Mouse (Mus musculus) intestine, embryonic 16.5 days (tissue): ENCODE data around the gene Tmem203. TPM values are rescaled to one million over a fixed set of nuclear protein-coding genes. Genes with fewer than 3 reads are reported as not detected.
"Not testable (repeated sequence)": the region's sequence is repeated elsewhere in the genome, so short reads cannot be mapped to it uniquely, and the experiment has no call there.

Experiments used
- ATAC-seq: fragments of 200-750 bp; cut with Nextera tagmentation; 2 replicates; pipeline ENCODE4 v1.8.0; 2017; ENCODE audit warnings: moderate TSS enrichment, moderate library complexity
- H3K27ac ChIP-seq: fragments of 300-500 bp; sonication (generic); 2 replicates; pipeline ENCODE4 v1.5.1; 2014; ENCODE audit warnings: mild to moderate bottlenecking, low read length
- H3K27me3 ChIP-seq: fragments of 300-500 bp; sonication (generic); replicated peaks from 2 replicates; pipeline ENCODE4 v1.6.1; 2014; ENCODE audit warnings: low read length, control low read depth, mixed read lengths; ENCODE audit not compliant: control insufficient read depth, insufficient read depth
- H3K36me3 ChIP-seq: fragments of 300-500 bp; sonication (generic); 2 replicates; pipeline ENCODE4 v1.6.1; 2014; ENCODE audit warnings: low read length, control low read depth; ENCODE audit not compliant: control insufficient read depth, insufficient read depth
- H3K4me1 ChIP-seq: fragments of 300-500 bp; sonication (generic); 2 replicates; pipeline ENCODE4 v1.6.1; 2014; ENCODE audit warnings: low read length, control low read depth, mixed read lengths; ENCODE audit not compliant: control insufficient read depth, insufficient read depth
- H3K4me2 ChIP-seq: fragments of 300-500 bp; sonication (generic); 2 replicates; pipeline ENCODE4 v1.6.1; 2014; ENCODE audit warnings: low read depth, low read length, control low read depth
- H3K4me3 ChIP-seq: fragments of 300-500 bp; sonication (generic); 2 replicates; pipeline ENCODE4 v1.5.1; 2014; ENCODE audit warnings: mild to moderate bottlenecking, low read length
- H3K9ac ChIP-seq: fragments of 300-500 bp; sonication (generic); 2 replicates; pipeline ENCODE4 v1.6.1; 2014; ENCODE audit warnings: low read depth, low read length
- H3K9me3 ChIP-seq: fragments of 300-500 bp; sonication (generic); 2 replicates; pipeline ENCODE4 v1.6.1; 2016; ENCODE audit warnings: low read length, control low read depth; ENCODE audit not compliant: control insufficient read depth
- WGBS: fragments of 180-500 bp; shearing (Covaris S2); extraction: QIAGEN DNeasy Blood & Tissue Kit; methylation state at CpG from one replicate; pipeline ENCODE4 v1.1.7; 2014; 5-methylcytosine and 5-hydroxymethylcytosine counted together
- polyA plus RNA-seq: library from polyadenylated mRNA; unstranded; fragments of >200 nt; fragmentation: Nextera tagmentation; extraction: Ambion mirVana; gene quantifications from 2 replicates; pipeline ENCODE4 v1.2.1, GENCODE M21; 2015

Gene Tmem203
- polyA plus RNA-seq, 1 experiment from 2014 or later, result 23.1 TPM

GRCm38 (mm10) chr2:25252331-25252730, 2.9 kb upstream of the Tmem203 start:
- ATAC-seq, result no peak
- Histone ChIP-seq H3K36me3 (peaks cover 8% of the 10 kb centered on the region; the same call in 1 of the 2 replicates), H3K9ac (no peak overlapping the region), H3K9me3 (no peaks in the 10 kb centered on the region), H3K4me3 (no peak overlapping the region), H3K4me1 (peaks cover 14% of the 10 kb centered on the region), H3K27me3 (no peaks in the 10 kb centered on the region), H3K27ac (no peak overlapping the region), H3K4me2 (no peak overlapping the region)
- 82% methylated on average over 1 of the region's 1 CpGs for WGBS

DNA sequence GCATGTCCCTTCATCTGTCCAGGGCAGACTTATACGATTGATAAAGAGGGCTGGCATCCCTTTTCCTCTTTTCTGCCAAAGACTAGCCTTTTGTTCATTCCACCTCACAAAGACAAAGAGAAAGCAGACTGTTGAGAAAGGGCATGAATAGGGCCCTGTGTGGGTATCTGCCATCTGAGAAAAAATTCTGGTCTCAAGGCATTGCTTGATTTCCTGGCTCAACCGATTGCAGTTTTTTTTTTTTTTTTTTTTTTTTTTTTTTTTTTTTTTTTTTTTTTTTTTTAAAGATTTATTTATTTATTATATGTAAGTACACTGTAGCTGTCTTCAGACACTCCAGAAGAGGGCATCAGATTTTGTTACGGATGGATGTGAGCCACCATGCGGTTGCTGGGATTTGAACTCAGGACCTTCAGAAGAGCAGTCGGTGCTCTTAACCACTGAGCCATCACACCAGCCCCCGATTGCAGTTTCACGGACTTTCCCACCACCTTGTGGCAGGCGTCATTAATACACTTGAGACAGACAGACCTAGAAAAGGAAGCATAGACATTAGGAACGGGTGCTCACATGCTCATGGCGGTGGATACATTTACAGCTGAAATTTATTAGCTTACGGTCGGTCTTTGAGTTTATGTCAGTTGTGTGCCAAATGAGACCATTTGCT, 1.3 kb downstream of the Tmem203 start:
- H3K27me3 ChIP-seq, H3K27ac ChIP-seq, H3K9me3 ChIP-seq, H3K36me3 ChIP-seq, ATAC-seq: not testable (repeated sequence)
- peaks cover 14% of the 10 kb centered on the region for H3K4me1 ChIP-seq
- 54% methylated on average over 10 of the region's 12 CpGs for WGBS
- peak overlapping the region; percentile 95 for H3K9ac ChIP-seq
- H3K4me3 ChIP-seq, result peak overlapping the region; percentile 100
- peak overlapping the region; percentile 97 for H3K4me2 ChIP-seq

DNA sequence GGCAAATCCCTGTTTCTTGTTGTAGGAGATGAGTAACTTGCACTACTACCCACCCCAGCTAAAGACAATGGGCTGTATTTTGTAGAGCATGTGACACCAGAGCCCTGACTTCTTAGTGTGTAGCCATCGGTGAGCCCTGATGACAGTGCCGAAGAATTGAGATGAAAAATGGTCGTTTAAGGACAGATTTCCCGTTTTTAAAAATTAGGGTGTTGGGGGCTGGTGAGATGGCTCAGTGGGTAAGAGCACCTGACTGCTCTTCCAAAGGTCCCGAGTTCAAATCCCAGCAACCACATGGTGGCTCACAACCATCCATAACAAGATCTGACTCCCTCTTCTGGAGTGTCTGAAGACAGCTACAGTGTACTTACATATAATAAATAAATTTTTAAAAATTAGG, 2.0 kb downstream of the Tmem203 start:
- H3K4me3 ChIP-seq, ATAC-seq, H3K27me3 ChIP-seq, H3K4me2 ChIP-seq, H3K9me3 ChIP-seq, H3K9ac ChIP-seq, H3K36me3 ChIP-seq, H3K27ac ChIP-seq: not testable (repeated sequence)
- WGBS, result 85% methylated on average over 5 of the region's 5 CpGs
- peaks cover 14% of the 10 kb centered on the region for H3K4me1 ChIP-seq

DNA sequence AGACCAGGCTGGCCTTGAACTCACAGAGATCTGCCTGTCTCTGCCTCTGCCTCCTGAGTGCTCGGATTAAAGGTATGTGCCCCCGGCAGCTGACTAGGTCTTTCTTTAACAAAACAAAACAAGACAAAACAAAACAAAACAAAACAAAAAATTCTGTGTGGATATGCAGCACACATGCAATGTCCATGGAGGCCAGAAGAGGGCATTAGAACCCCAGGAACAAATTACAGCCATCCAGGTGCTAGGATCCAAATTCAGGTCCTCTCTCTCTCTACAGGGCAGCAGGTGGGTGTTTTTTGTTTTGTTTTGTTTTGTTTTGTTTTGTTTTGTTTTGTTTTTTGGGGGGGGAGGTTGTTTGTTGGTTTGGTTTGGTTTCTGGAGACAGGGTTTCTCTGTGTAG, 3.6 kb downstream of the Tmem203 start:
- no peak for ATAC-seq
- 66% methylated on average over 2 of the region's 2 CpGs for WGBS

GRCm38 (mm10) chr2:25261870-25262269, 6.6 kb downstream of the Tmem203 start:
- H3K4me3 ChIP-seq, result peak overlapping the region; percentile 93
- H3K9ac ChIP-seq, result peak overlapping the region; percentile 65
- H3K27me3 ChIP-seq, result peaks cover 5% of the 10 kb centered on the region; the same call in 1 of the 2 replicates
- peaks cover 30% of the 10 kb centered on the region for H3K4me1 ChIP-seq
- no peaks in the 10 kb centered on the region for H3K9me3 ChIP-seq
- H3K27ac ChIP-seq, result peak overlapping the region; percentile 72
- 38% methylated on average over 11 of the region's 12 CpGs for WGBS
- ATAC-seq, result peak; percentile 21
- peak overlapping the region; percentile 81 for H3K4me2 ChIP-seq
- H3K36me3 ChIP-seq, result no peaks in the 10 kb centered on the region

More for the DNA sequence above, 3.6 kb downstream of the Tmem203 start:
- H3K4me2 ChIP-seq, result no peak overlapping the region
- H3K27ac ChIP-seq, result no peak overlapping the region
- H3K9ac ChIP-seq, result no peak overlapping the region
- no peaks in the 10 kb centered on the region for H3K9me3 ChIP-seq
- peaks cover 23% of the 10 kb centered on the region for H3K4me1 ChIP-seq
- H3K36me3 ChIP-seq, result no peaks in the 10 kb centered on the region
- H3K4me3 ChIP-seq, result no peak overlapping the region
- peaks cover 3% of the 10 kb centered on the region; the same call in 1 of the 2 replicates for H3K27me3 ChIP-seq

DNA sequence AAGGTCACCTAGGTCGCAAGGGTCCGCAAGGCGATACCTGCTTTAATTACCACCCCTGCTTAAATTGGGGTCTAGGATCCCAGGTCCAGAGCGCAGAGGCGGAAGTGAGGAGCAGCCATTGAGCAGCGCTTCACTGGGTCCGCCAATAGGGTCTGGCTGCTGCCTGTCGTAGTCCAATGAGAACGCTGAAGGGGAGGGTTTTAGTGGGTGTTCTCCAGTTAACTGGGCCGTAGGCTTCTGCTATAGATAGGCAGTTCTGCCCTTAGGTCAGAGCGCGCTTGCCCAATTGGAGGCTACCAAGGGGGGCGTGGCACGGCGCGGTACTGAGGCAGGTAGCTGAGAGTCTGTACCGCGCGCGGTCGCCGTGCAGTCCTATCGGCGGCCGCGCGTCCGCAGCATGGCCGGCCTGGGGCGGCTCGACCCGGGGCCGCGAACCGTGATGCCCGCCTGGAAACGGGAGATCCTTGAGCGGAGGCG, 7.1 kb downstream of the Tmem203 start, which contains the start of gene Tprn:
Gene Tprn, plus strand, starts transcription at position 328 of the 477 bp plus-strand sequence.
- peak within 1 kb of the TSS; percentile 96 for H3K4me2 ChIP-seq
- peak; percentile 95 for ATAC-seq
- WGBS, result under 1% methylated on average over 39 of the region's 39 CpGs
- H3K4me1 ChIP-seq, result peaks cover 35% of the 10 kb centered on the region
- H3K27ac ChIP-seq, result peak within 1 kb of the TSS; percentile 96
- peak within 1 kb of the TSS; percentile 93 for H3K4me3 ChIP-seq
- H3K36me3 ChIP-seq, result no peaks in the 10 kb centered on the region
- H3K9ac ChIP-seq, result peak within 1 kb of the TSS; percentile 87
- H3K27me3 ChIP-seq, result peaks cover 5% of the 10 kb centered on the region; the same call in 1 of the 2 replicates
- H3K9me3 ChIP-seq, result no peaks in the 10 kb centered on the region

GRCm38 (mm10) chr2:25262795-25263622, 7.8 kb downstream of the Tmem203 start:
- no peaks in the 10 kb centered on the region for H3K36me3 ChIP-seq
- peak; percentile 10 for ATAC-seq
- no peaks in the 10 kb centered on the region for H3K9me3 ChIP-seq
- peak overlapping the region; percentile 96 for H3K27ac ChIP-seq
- peak overlapping the region; percentile 96 for H3K4me2 ChIP-seq
- H3K9ac ChIP-seq, result peak overlapping the region; percentile 87
- peak overlapping the region; percentile 93 for H3K4me3 ChIP-seq
- H3K27me3 ChIP-seq, result peaks cover 5% of the 10 kb centered on the region; the same call in 1 of the 2 replicates
- whole genome bisulfite sequencing, result under 1% methylated on average over 82 of the region's 82 CpGs
- peaks cover 40% of the 10 kb centered on the region for H3K4me1 ChIP-seq

DNA sequence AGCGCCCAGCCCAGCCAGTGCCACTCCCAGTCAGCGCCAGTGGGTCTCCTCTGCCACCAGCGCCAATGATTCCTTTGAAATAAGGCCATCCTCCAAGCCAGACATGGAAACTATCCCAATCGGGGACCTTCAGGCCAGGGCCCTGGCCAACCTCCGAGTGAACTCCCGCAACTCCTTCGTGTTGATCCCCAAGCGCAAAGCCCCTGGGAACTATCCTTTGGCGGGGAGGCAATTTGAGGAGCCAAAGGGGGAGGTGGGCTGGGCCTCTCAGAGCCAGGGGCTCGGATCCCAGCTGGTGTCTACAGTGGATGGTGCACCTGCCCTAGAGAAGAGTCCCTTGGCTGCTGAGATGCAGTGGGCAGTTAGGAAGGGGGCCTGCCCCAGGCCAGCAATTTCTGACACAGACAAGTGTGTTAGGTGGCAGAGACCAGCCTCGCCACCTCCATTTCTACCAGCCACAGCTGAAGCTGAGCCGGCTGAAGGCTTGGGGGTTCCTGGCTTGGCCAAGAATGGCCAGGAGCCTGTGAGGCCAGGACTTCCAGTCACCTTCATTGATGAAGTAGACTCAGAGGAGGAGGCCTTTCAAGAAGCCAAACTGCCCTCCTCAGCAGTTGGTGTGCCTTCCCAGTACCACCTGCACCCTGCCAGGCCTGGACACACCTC, 8.5 kb downstream of the Tmem203 start:
- Histone ChIP-seq H3K36me3 (no peaks in the 10 kb centered on the region), H3K27me3 (peaks cover 5% of the 10 kb centered on the region; the same call in 1 of the 2 replicates), H3K9ac (peak overlapping the region; percentile 87), H3K9me3 (no peaks in the 10 kb centered on the region), H3K4me2 (peak overlapping the region; percentile 96), H3K27ac (peak overlapping the region; percentile 96), H3K4me1 (peaks cover 41% of the 10 kb centered on the region), H3K4me3 (peak overlapping the region; percentile 93)
- ATAC-seq, result no peak
- 23% methylated on average over 12 of the region's 12 CpGs for WGBS

DNA sequence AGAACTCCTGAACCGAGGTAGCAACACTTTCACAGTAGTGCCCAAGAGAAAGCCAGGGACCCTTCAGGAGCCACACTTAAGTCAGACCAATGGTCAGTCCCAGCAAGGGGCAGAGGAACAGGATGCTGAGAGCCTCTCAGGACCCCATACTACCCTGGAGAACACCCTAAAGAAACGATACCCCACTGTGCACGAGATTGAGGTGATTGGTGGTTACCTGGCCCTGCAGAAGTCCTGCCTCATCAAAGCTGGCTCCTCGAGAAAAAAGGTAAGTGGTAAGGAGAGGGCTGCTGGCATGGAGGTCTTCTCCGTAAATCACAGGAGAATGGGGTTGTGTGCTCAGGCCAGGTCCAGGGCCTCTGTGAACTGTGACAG, 9.0 kb downstream of the Tmem203 start:
- peak overlapping the region; percentile 96 for H3K27ac ChIP-seq
- peak overlapping the region; percentile 93 for H3K4me3 ChIP-seq
- peaks cover 5% of the 10 kb centered on the region; the same call in 1 of the 2 replicates for H3K27me3 ChIP-seq
- peaks cover 1% of the 10 kb centered on the region for H3K36me3 ChIP-seq
- ATAC-seq, result no peak
- peak overlapping the region; percentile 96 for H3K4me2 ChIP-seq
- H3K9ac ChIP-seq, result peak overlapping the region; percentile 87
- H3K9me3 ChIP-seq, result no peaks in the 10 kb centered on the region
- peaks cover 41% of the 10 kb centered on the region for H3K4me1 ChIP-seq
- WGBS, result 76% methylated on average over 5 of the region's 5 CpGs
